Comparison of ENCODE assay signal across 23 mouse cellular contexts in genomic region chr7:139101826-139102225, GRCm38 (mm10). TPM values are rescaled to one million over a fixed set of nuclear protein-coding genes. Genes with fewer than 3 reads are reported as not detected.
DNase-seq lines count a peak whose midpoint lies in the region; ATAC-seq and TF ChIP-seq lines count a peak whose summit lies in the region.
"Had no signal": no experiment of that assay in that cellular context is flagged by ENCODE, and none has a peak within 500 bp of the region (broad histone marks: within the 10 kb centered on the region; RNA-seq: fewer than 3 reads in every experiment).

No protein-coding gene starts in this region.

- no peak overlapping the region for H3K4me3 ChIP-seq in hindbrain, embryonic 15.5 days
- H3K4me3 ChIP-seq in hindbrain, embryonic 16.5 days (ENCODE audit: low read length): no peak overlapping the region
- no peak overlapping the region for H3K4me3 ChIP-seq in midbrain, postnatal 0 days (ENCODE audit: low read depth, low read length)
- H3K4me3 ChIP-seq in midbrain, embryonic 10.5 days: no peak overlapping the region
- H3K4me3 ChIP-seq: embryonic facial prominence, embryonic 15.5 days; forebrain, embryonic 10.5 days; heart, embryonic 10.5 days; limb, embryonic 10.5 days; midbrain, embryonic 12.5 days had no signal

- H3K4me1 ChIP-seq in hindbrain, embryonic 15.5 days (replicated peaks): no peaks in the 10 kb centered on the region
- H3K4me1 ChIP-seq in hindbrain, embryonic 16.5 days (ENCODE audit: control insufficient read depth, insufficient read depth, low read depth, low read length): no peaks in the 10 kb centered on the region
- no peaks in the 10 kb centered on the region for H3K4me1 ChIP-seq in midbrain, postnatal 0 days (ENCODE audit: insufficient read depth, low read length)
- H3K4me1 ChIP-seq in midbrain, embryonic 10.5 days: peaks cover 10% of the 10 kb centered on the region
- H3K4me1 ChIP-seq: embryonic facial prominence, embryonic 15.5 days; limb, embryonic 10.5 days had no signal

- H3K4me2 ChIP-seq in hindbrain, embryonic 15.5 days: no peak overlapping the region
- H3K4me2 ChIP-seq in hindbrain, embryonic 16.5 days (ENCODE audit: low read length): no peak overlapping the region
- no peak overlapping the region for H3K4me2 ChIP-seq in midbrain, postnatal 0 days (ENCODE audit: low read depth, low read length, poor library complexity, severe bottlenecking)
- H3K4me2 ChIP-seq: embryonic facial prominence, embryonic 15.5 days; liver, embryonic 11.5 days; midbrain, embryonic 12.5 days had no signal

- peaks cover 32% of the 10 kb centered on the region for H3K36me3 ChIP-seq in hindbrain, embryonic 15.5 days
- H3K36me3 ChIP-seq in hindbrain, embryonic 16.5 days (ENCODE audit: control insufficient read depth, insufficient read depth, low read length): peaks cover 11% of the 10 kb centered on the region
- peaks cover 24% of the 10 kb centered on the region for H3K36me3 ChIP-seq in midbrain, postnatal 0 days (ENCODE audit: insufficient read depth, low read length)
- peaks cover 59% of the 10 kb centered on the region for H3K36me3 ChIP-seq in midbrain, embryonic 10.5 days
- H3K36me3 ChIP-seq: embryonic facial prominence, embryonic 15.5 days; heart, embryonic 10.5 days had no signal

- H3K9ac ChIP-seq in hindbrain, embryonic 15.5 days: no peak overlapping the region
- H3K9ac ChIP-seq in hindbrain, embryonic 16.5 days (ENCODE audit: low read depth, low read length): no peak overlapping the region
- H3K9ac ChIP-seq in midbrain, postnatal 0 days (replicated peaks; ENCODE audit: low read length, poor library complexity, severe bottlenecking): no peak overlapping the region
- H3K9ac ChIP-seq: embryonic facial prominence, embryonic 15.5 days; midbrain, embryonic 12.5 days had no signal

- peak; percentile 54 for DNase-seq in midbrain, postnatal 0 days (ENCODE audit: low spot score)
- no peak for DNase-seq in midbrain, embryonic 10.5 days (ENCODE audit: low spot score)
- peak; percentile 85 to 88 for DNase-seq in cerebellum, postnatal 10 days
- no peak for DNase-seq in adrenal gland, postnatal 25 days
- DNase-seq in retina, postnatal 1 day: no peak
- DNase-seq: adrenal gland, postnatal 10 days; B cell, adult 2 months; embryo, embryonic 11 days; heart, postnatal 10 days; kidney, adult 18-20 months; kidney, postnatal 10 days; lung, adult 2 months; lung, postnatal 4 days; right cerebral cortex, postnatal 14 days; thymus, postnatal 36 days had no signal

- no peak for ATAC-seq in hindbrain, embryonic 15.5 days (ENCODE audit: low FRiP score, low read depth)
- ATAC-seq in hindbrain, embryonic 16.5 days: no peak
- ATAC-seq in midbrain, postnatal 0 days (ENCODE audit: low FRiP score): no peak

- peak overlapping the region; percentile 3; the same call in 1 of the 2 replicates for H3K27ac ChIP-seq in hindbrain, embryonic 15.5 days (replicated peaks)
- H3K27ac ChIP-seq in hindbrain, embryonic 16.5 days (ENCODE audit: low read depth, low read length): no peak overlapping the region
- H3K27ac ChIP-seq in midbrain, postnatal 0 days (ENCODE audit: low read depth, low read length): peak overlapping the region; percentile 32
- no peak overlapping the region for H3K27ac ChIP-seq in midbrain, embryonic 10.5 days (replicated peaks)
- H3K27ac ChIP-seq: embryonic facial prominence, embryonic 15.5 days; heart, embryonic 10.5 days; limb, embryonic 10.5 days; midbrain, embryonic 12.5 days had no signal

- TF ChIP-seq CTCF in midbrain, postnatal 0 days (IDR thresholded peaks at IDR 0.05): no peak

- WGBS in hindbrain, embryonic 15.5 days: 61% methylated on average over 3 of the region's 3 CpGs
- WGBS in hindbrain, embryonic 16.5 days: 72% methylated on average over 3 of the region's 3 CpGs
- 67% methylated on average over 3 of the region's 3 CpGs for WGBS in midbrain, postnatal 0 days
- 82% methylated on average over 3 of the region's 3 CpGs for WGBS in midbrain, embryonic 10.5 days

- no peaks in the 10 kb centered on the region for H3K27me3 ChIP-seq in hindbrain, embryonic 15.5 days
- H3K27me3 ChIP-seq in hindbrain, embryonic 16.5 days (replicated peaks; ENCODE audit: control insufficient read depth, insufficient read depth, low read length): no peaks in the 10 kb centered on the region
- H3K27me3 ChIP-seq in midbrain, postnatal 0 days (ENCODE audit: insufficient read depth, low read length): no peaks in the 10 kb centered on the region
- H3K27me3 ChIP-seq in midbrain, embryonic 10.5 days (ENCODE audit: low read depth, poor library complexity, severe bottlenecking): no peaks in the 10 kb centered on the region
- H3K27me3 ChIP-seq: embryonic facial prominence, embryonic 15.5 days; midbrain, embryonic 12.5 days had no signal

- no peaks in the 10 kb centered on the region for H3K9me3 ChIP-seq in hindbrain, embryonic 15.5 days
- H3K9me3 ChIP-seq in hindbrain, embryonic 16.5 days (ENCODE audit: control insufficient read depth, low read length): no peaks in the 10 kb centered on the region
- no peaks in the 10 kb centered on the region for H3K9me3 ChIP-seq in midbrain, postnatal 0 days (ENCODE audit: low read length)
- no peaks in the 10 kb centered on the region for H3K9me3 ChIP-seq in midbrain, embryonic 10.5 days (replicated peaks)
- H3K9me3 ChIP-seq: embryonic facial prominence, embryonic 15.5 days; forebrain, embryonic 10.5 days; heart, embryonic 10.5 days; limb, embryonic 10.5 days; midbrain, embryonic 12.5 days had no signal

RNA-seq across cellular contexts. Expression of gene Dpysl4, which starts 16.0 kb away (rescaled TPM):
- polyA plus RNA-seq in hindbrain, embryonic 15.5 days (2015; fragmentation: Nextera tagmentation; extraction: Ambion mirVana): 183 and 192 TPM in 2 replicates
- 177 and 182 TPM in 2 replicates for polyA plus RNA-seq in hindbrain, embryonic 16.5 days (2015; fragmentation: Nextera tagmentation; extraction: Ambion mirVana)
- 172 and 180 TPM in 2 replicates for total RNA-seq in midbrain, postnatal 0 days (2014; rRNA removed)
- 164 and 167 TPM in 2 replicates for polyA plus RNA-seq in midbrain, postnatal 0 days (2015; fragmentation: Nextera tagmentation; extraction: Ambion mirVana)
- polyA plus RNA-seq in midbrain, embryonic 10.5 days (2016; fragmentation: Nextera tagmentation; extraction: Ambion mirVana): 107 and 159 TPM in 2 replicates
- total RNA-seq in adrenal gland, postnatal 25 days (2021): 2.0 and 4.3 TPM in 2 replicates

Comparison
In these comparisons a context has a peak if more than half of its experiments do, and no peak if none do; other contexts are left out.
1. H3K27ac ChIP-seq: peak in hindbrain, embryonic 15.5 days (single experiment) and midbrain, postnatal 0 days (single experiment); none in hindbrain, embryonic 16.5 days (single experiment) and midbrain, embryonic 10.5 days (single experiment).
2. DNase-seq: peak in midbrain, postnatal 0 days (single experiment) and cerebellum, postnatal 10 days (2 of 2); none in midbrain, embryonic 10.5 days (single experiment), adrenal gland, postnatal 25 days (single experiment) and retina, postnatal 1 day (single experiment).